Mouse (Mus musculus) hindbrain, embryonic 14.5 days (tissue): ENCODE data around the gene Slc39a11. TPM values are rescaled to one million over a fixed set of nuclear protein-coding genes. Genes with fewer than 3 reads are reported as not detected.
A peak's percentile ranks its signal among the peaks of the same experiment; 100 is the strongest.

ENCODE experiments used
- ATAC-seq: fragments of 200-750 bp; cut with Nextera tagmentation; 2 replicates; pipeline ENCODE4 v1.8.0; 2017; ENCODE audit warnings: moderate number of reproducible peaks, mild to moderate bottlenecking, moderate TSS enrichment, moderate library complexity; ENCODE audit not compliant: low FRiP score
- DNase-seq: peaks from one replicate; pipeline ENCODE4 v3.0.0-alpha.2; 2015; ENCODE audit warnings: low spot score
- H3K27ac ChIP-seq: fragments of 300-500 bp; sonication (generic); 2 replicates; pipeline ENCODE4 v1.5.1; 2014; ENCODE audit warnings: mild to moderate bottlenecking, moderate library complexity
- H3K27me3 ChIP-seq: fragments of 300-500 bp; sonication (generic); 2 replicates; pipeline ENCODE4 v1.6.1; 2014; ENCODE audit warnings: mild to moderate bottlenecking, low read length, mixed read lengths; ENCODE audit not compliant: control insufficient read depth, insufficient read depth
- H3K36me3 ChIP-seq: fragments of 300-500 bp; sonication (generic); replicated peaks from 2 replicates; pipeline ENCODE4 v1.6.1; 2014; ENCODE audit not compliant: control insufficient read depth, insufficient read depth
- H3K4me1 ChIP-seq: fragments of 300-500 bp; sonication (generic); replicated peaks from 2 replicates; pipeline ENCODE4 v1.6.1; 2014; ENCODE audit warnings: antibody characterized with exemption, low read length, mixed read lengths; ENCODE audit not compliant: control insufficient read depth, insufficient read depth
- H3K4me2 ChIP-seq: fragments of 300-500 bp; sonication (generic); replicated peaks from 2 replicates; pipeline ENCODE4 v1.6.1; 2014; ENCODE audit warnings: mild to moderate bottlenecking, moderate library complexity
- H3K4me3 ChIP-seq: fragments of 300-500 bp; sonication (generic); replicated peaks from 2 replicates; pipeline ENCODE4 v1.5.1; 2014; ENCODE audit warnings: mild to moderate bottlenecking, low read length
- H3K9ac ChIP-seq: fragments of 300-500 bp; sonication (generic); 2 replicates; pipeline ENCODE4 v1.6.1; 2014
- H3K9me3 ChIP-seq: fragments of 300-500 bp; sonication (generic); 2 replicates; pipeline ENCODE4 v1.6.1; 2016; ENCODE audit warnings: low read length; ENCODE audit not compliant: control insufficient read depth
- WGBS: fragments of 180-500 bp; shearing (Covaris S2); extraction: QIAGEN DNeasy Blood & Tissue Kit; methylation state at CpG from one replicate; pipeline ENCODE4 v1.1.7; 2014; 5-methylcytosine and 5-hydroxymethylcytosine counted together
- polyA plus RNA-seq: library from polyadenylated mRNA; unstranded; fragments of >200 nt; fragmentation: Nextera tagmentation; extraction: Ambion mirVana; gene quantifications from 2 replicates; pipeline ENCODE4 v1.2.1, GENCODE M21; 2014

The Slc39a11 gene
- polyA plus RNA-seq, 1 experiment from 2014 or later: 25.5 TPM

DNA sequence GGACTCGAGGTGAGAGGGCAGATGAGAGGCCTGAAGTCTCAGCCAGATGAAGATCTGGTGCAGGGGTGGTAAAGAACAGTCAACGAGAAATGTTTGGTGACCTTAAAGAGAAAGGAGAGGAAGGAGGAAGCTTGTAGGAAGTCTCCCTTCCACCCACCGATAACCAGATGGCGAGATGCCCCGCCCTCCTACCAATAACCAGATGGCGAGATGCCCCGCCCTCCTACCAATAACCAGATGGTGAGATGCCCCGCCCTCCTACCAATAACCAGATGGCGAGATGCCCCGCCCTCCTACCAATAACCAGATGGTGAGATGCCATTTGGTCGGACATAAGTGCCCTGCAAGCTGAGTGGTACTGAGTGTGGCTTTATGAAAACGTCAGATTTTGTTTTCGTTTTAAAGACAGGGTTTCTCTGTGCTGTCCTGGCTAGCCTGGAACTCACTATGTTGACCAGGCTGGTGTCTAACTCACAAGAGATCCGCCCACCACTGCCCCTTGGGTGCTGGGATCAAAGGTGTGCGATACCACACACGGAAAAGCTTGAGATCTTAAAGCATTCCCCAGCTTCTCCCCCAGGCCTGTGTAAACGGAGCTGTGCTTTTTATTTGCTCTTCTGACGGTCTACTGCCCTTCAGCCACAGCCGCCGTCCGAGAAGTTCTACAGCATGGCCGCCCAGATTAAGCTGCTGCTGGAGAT is 1.5 kb upstream of the Slc39a11 start:
- H3K4me3 ChIP-seq: no peak overlapping the region
- WGBS: 65% methylated on average over 22 of the region's 22 CpGs
- no peak for ATAC-seq
- H3K9me3 ChIP-seq: no peaks in the 10 kb centered on the region
- DNase-seq: no peak
- peaks cover 14% of the 10 kb centered on the region for H3K4me1 ChIP-seq
- H3K36me3 ChIP-seq: peaks cover 44% of the 10 kb centered on the region
- H3K27ac ChIP-seq: no peak overlapping the region
- no peak overlapping the region for H3K9ac ChIP-seq
- H3K4me2 ChIP-seq: peak overlapping the region; percentile 56; the same call in 1 of the 2 replicates
- H3K27me3 ChIP-seq: no peaks in the 10 kb centered on the region

- DNase-seq: no peak
- H3K4me1 ChIP-seq: peaks cover 14% of the 10 kb centered on the region
- peak within 1 kb of the TSS; percentile 94 for H3K27ac ChIP-seq
- no peaks in the 10 kb centered on the region for H3K27me3 ChIP-seq
- peak within 1 kb of the TSS; percentile 56 for H3K4me2 ChIP-seq
- H3K9ac ChIP-seq: peak within 1 kb of the TSS; percentile 95
- peak within 1 kb of the TSS; percentile 89 for H3K4me3 ChIP-seq
- H3K9me3 ChIP-seq: no peaks in the 10 kb centered on the region
- 46% methylated on average over 26 of the region's 26 CpGs for WGBS
- ATAC-seq: peak; percentile 18; the same call in 1 of the 2 replicates
- peaks cover 19% of the 10 kb centered on the region for H3K36me3 ChIP-seq
Measured at GRCm38 (mm10) chr11:113648690-113649352, 1.1 kb downstream of the Slc39a11 start, which contains the start of gene Cog1. Cog1 (plus strand) TSS chr11:113649169.

DNA sequence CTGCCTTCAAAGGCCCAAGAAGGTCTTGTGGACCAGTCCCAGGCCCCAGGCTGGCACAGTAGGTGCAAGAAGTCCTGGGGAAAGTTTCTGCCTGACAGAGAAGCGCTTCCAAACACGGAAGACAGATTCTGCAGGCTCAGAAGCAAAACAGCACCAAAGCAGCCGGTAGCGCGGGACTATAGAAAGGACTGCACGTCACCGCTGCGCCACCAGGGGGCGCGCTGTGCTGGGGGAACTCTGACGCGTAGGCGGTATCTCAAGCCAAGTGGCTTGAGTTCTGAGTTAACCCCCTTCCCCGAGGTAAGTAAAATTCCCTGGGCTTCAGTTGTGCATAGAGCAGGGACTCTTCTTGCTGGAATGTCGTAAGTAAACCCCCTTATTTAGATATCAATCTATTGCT is 1.7 kb downstream of the Slc39a11 start:
- no peak overlapping the region for H3K9ac ChIP-seq

DNA sequence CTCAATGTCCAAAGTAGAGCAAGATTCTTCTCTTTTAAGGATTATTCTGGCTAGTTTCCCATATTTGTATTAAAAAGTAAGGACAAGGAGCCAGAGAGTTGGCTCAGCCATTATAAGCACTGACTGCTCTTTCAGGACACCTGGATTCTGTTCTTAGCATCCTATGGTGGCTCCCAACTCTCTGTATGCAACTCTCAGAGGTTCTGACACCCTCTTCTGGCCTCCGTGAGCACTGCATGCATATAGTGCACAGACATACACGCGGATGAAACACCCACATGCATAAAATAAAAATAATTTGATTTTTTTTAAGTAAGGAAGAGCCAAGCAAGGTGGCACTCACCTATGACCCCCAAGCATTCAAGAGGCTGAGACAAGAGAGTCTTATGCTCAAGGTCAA is 4.7 kb downstream of the Slc39a11 start:
- 89% methylated on average over 3 of the region's 3 CpGs for WGBS
- no peak overlapping the region for H3K27ac ChIP-seq
- ATAC-seq (no peak), DNase-seq (no peak)
- H3K9me3 ChIP-seq: no peaks in the 10 kb centered on the region
- H3K36me3 ChIP-seq: no peaks in the 10 kb centered on the region
- H3K4me2 ChIP-seq: no peak overlapping the region
- peaks cover 5% of the 10 kb centered on the region; the same call in 1 of the 2 replicates for H3K4me1 ChIP-seq
- no peak overlapping the region for H3K4me3 ChIP-seq
- no peaks in the 10 kb centered on the region for H3K27me3 ChIP-seq
- no peak overlapping the region for H3K9ac ChIP-seq

More for the DNA sequence above, 1.7 kb downstream of the Slc39a11 start:
- H3K36me3 ChIP-seq: peaks cover 12% of the 10 kb centered on the region
- peak overlapping the region; percentile 18; the same call in 1 of the 2 replicates for H3K4me2 ChIP-seq
- no peaks in the 10 kb centered on the region for H3K9me3 ChIP-seq
- ATAC-seq (no peak), DNase-seq (peak; percentile 85)
- 3% methylated on average over 15 of the region's 15 CpGs for WGBS
- no peaks in the 10 kb centered on the region for H3K27me3 ChIP-seq
- H3K4me1 ChIP-seq: peaks cover 14% of the 10 kb centered on the region
- no peak overlapping the region for H3K27ac ChIP-seq
- no peak overlapping the region for H3K4me3 ChIP-seq

GRCm38 (mm10) chr11:113638680-113639079 is 11.2 kb downstream of the Slc39a11 start:
- H3K4me3 ChIP-seq: no peak overlapping the region
- no peaks in the 10 kb centered on the region for H3K36me3 ChIP-seq
- no peaks in the 10 kb centered on the region for H3K4me1 ChIP-seq
- 94% methylated on average over 12 of the region's 12 CpGs for WGBS
- DNase-seq (no peak), ATAC-seq (no peak)
- no peaks in the 10 kb centered on the region for H3K27me3 ChIP-seq
- H3K27ac ChIP-seq: no peak overlapping the region
- H3K9ac ChIP-seq: no peak overlapping the region
- H3K4me2 ChIP-seq: no peak overlapping the region
- 0 out of 2 replicates have a peak, but pooled peaks cover 6% of the 10 kb centered on the region for H3K9me3 ChIP-seq

DNA sequence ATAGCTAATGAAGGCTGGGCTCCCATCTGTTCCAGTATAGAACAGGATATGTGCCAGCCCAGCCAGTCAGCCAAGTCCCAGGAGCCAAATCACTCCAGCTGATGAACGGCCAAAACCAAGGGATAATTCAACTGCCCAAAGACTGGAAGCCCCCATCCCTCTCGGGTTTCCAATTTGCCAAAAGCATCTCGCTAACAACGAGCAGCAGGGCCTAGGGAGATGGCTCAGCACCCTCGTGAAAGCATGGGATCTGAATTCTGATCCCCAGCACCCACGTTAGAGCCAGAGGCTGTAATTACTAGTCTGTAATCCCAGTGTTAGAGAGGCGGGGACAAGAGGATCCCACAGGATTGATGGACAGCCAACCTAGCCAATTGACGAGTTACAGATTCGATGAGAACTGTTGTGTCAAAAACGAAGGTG is 15.2 kb downstream of the Slc39a11 start:
- no peaks in the 10 kb centered on the region for H3K27me3 ChIP-seq
- no peaks in the 10 kb centered on the region for H3K36me3 ChIP-seq
- ATAC-seq: no peak
- no peak overlapping the region for H3K27ac ChIP-seq
- H3K9ac ChIP-seq: no peak overlapping the region
- no peak overlapping the region for H3K4me3 ChIP-seq
- no peak for DNase-seq
- 0 out of 2 replicates have a peak, but pooled peaks cover 6% of the 10 kb centered on the region for H3K9me3 ChIP-seq
- no peak overlapping the region for H3K4me2 ChIP-seq
- no peaks in the 10 kb centered on the region for H3K4me1 ChIP-seq
- WGBS: 55% methylated on average over 10 of the region's 10 CpGs

- Histone ChIP-seq H3K27ac (no peak overlapping the region), H3K4me3 (no peak overlapping the region), H3K9ac (no peak overlapping the region), H3K9me3 (0 out of 2 replicates have a peak, but pooled peaks cover 3% of the 10 kb centered on the region), H3K4me1 (no peaks in the 10 kb centered on the region), H3K27me3 (no peaks in the 10 kb centered on the region), H3K36me3 (no peaks in the 10 kb centered on the region), H3K4me2 (no peak overlapping the region)
- WGBS: 95% methylated on average over 5 of the region's 5 CpGs
- no peak for ATAC-seq
- DNase-seq: no peak
Measured at GRCm38 (mm10) chr11:113633398-113633797, 16.5 kb downstream of the Slc39a11 start.

DNA sequence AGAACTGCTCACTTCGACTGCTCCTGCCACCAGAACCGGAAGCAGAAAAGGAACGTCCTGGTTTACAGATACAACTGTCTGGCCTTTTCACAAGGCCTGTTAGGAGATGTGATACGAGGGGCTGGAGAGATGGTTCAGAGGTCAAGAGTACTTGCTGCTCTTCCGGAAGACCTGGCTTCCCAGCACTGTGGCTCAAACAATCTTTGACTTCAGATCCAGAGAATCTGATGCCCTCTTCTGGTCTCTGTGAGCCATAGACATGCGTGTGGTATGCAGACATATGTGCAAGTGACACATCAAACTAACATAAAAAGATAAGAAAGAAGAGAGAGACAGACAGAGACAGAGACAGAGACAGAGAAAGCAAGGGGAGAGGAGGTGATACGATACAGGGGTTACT is 17.6 kb downstream of the Slc39a11 start:
- Histone ChIP-seq H3K36me3 (no peaks in the 10 kb centered on the region), H3K9ac (no peak overlapping the region), H3K27me3 (no peaks in the 10 kb centered on the region), H3K4me2 (no peak overlapping the region), H3K9me3 (no peaks in the 10 kb centered on the region), H3K27ac (no peak overlapping the region), H3K4me3 (no peak overlapping the region), H3K4me1 (no peaks in the 10 kb centered on the region)
- ATAC-seq (no peak), DNase-seq (no peak)
- WGBS: 78% methylated on average over 7 of the region's 7 CpGs

DNA sequence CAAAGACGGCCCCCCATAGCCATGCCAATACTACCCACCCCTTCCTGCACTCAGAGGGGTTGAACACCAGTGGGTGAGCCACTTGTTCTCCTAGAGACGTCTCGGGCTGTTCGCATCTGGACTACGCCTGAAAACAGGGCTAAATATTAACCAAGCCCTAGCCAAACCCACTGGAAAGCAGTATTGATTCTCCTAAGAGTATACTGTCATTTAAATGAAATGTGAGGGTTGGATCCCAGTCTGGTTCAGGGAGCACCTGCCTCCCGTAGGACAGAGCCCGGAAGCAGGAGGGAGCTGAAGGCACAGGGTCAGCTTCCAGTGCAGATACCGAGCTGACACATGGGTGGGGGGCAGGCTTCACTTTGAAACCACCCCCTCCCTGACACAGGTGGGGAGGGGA is 18.0 kb downstream of the Slc39a11 start:
- ATAC-seq: no peak
- H3K27ac ChIP-seq: no peak overlapping the region
- H3K9me3 ChIP-seq: no peaks in the 10 kb centered on the region
- no peak overlapping the region for H3K9ac ChIP-seq
- no peak overlapping the region for H3K4me3 ChIP-seq
- H3K4me2 ChIP-seq: no peak overlapping the region
- DNase-seq: no peak
- WGBS: 56% methylated on average over 8 of the region's 8 CpGs
- H3K27me3 ChIP-seq: no peaks in the 10 kb centered on the region
- H3K4me1 ChIP-seq: no peaks in the 10 kb centered on the region
- H3K36me3 ChIP-seq: no peaks in the 10 kb centered on the region
